Mouse (Mus musculus): ENCODE results near the gene Isoc2a.

DNA sequence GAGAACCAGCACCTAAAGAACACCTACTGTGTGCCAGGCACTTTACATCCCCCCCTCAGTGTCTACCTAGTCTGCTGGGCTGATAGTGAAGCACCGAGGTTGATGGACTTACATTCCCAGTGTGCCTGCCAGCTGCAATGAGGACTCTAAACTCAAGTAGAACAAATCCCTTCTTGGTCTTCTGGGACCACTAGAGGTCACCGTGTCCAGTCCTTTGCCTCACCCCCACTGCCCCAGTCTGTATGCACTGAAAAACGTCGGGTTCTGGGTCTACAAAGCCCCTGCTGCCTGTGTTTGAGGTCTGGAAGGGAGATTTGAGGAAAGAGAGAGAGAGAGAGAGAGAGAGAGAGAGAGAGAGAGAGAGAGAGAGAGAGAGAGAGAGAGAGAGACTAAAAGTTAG is 47.5 kb downstream of the Isoc2a start:
- TF ChIP-seq CTCF (IDR thresholded peaks at IDR 0.05; ENCODE audit: extremely low read depth, insufficient read depth, low read length) (no peak), POLR2A (IDR thresholded peaks at IDR 0.05; ENCODE audit: extremely low read depth, insufficient read depth, low read length) (no peak)

Data from cortical plate, adult 2 months (tissue).